Mouse (Mus musculus) neural tube, embryonic 13.5 days (tissue): ENCODE measurements around the gene Naa38. TPM values are rescaled to one million over a fixed set of nuclear protein-coding genes. Genes with fewer than 3 reads are reported as not detected.
A peak's percentile ranks its signal among the peaks of the same experiment; 100 is the strongest.
"Not testable (repeated sequence)": the region's sequence is repeated elsewhere in the genome, so short reads cannot be mapped to it uniquely, and the experiment has no call there.

Experiments used
- ATAC-seq: fragments of 200-750 bp; cut with Nextera tagmentation; 2 replicates; pipeline ENCODE4 v1.8.0; 2017; ENCODE audit warnings: low read depth, mild to moderate bottlenecking, moderate TSS enrichment, moderate library complexity
- H3K27ac ChIP-seq: fragments of 300-500 bp; sonication (generic); replicated peaks from 2 replicates; pipeline ENCODE4 v1.5.1; 2015; ENCODE audit warnings: moderate library complexity, mild to moderate bottlenecking, inconsistent platforms
- H3K27me3 ChIP-seq: fragments of 300-500 bp; sonication (generic); 2 replicates; pipeline ENCODE4 v1.6.1; 2015; ENCODE audit warnings: mild to moderate bottlenecking, inconsistent platforms
- H3K36me3 ChIP-seq: fragments of 300-500 bp; sonication (generic); 2 replicates; pipeline ENCODE4 v1.6.1; 2015; ENCODE audit warnings: mild to moderate bottlenecking, inconsistent platforms
- H3K4me1 ChIP-seq: fragments of 300-500 bp; sonication (generic); replicated peaks from 2 replicates; pipeline ENCODE4 v1.6.1; 2015; ENCODE audit warnings: inconsistent platforms
- H3K4me2 ChIP-seq: fragments of 300-500 bp; sonication (generic); 2 replicates; pipeline ENCODE4 v1.6.1; 2015; ENCODE audit warnings: inconsistent platforms, mild to moderate bottlenecking, moderate library complexity
- H3K4me3 ChIP-seq: fragments of 300-500 bp; sonication (generic); 2 replicates; pipeline ENCODE4 v1.5.1; 2015; ENCODE audit warnings: mild to moderate bottlenecking, inconsistent platforms
- H3K9ac ChIP-seq: fragments of 300-500 bp; sonication (generic); 2 replicates; pipeline ENCODE4 v1.6.1; 2015; ENCODE audit warnings: moderate library complexity, mild to moderate bottlenecking, inconsistent platforms
- H3K9me3 ChIP-seq: fragments of 300-500 bp; sonication (generic); 2 replicates; pipeline ENCODE4 v1.6.1; 2016; ENCODE audit warnings: inconsistent platforms
- WGBS: fragments of 180-500 bp; shearing (Covaris S2); methylation state at CpG from one replicate; pipeline ENCODE4 v1.1.7; 2015; 5-methylcytosine and 5-hydroxymethylcytosine counted together
- polyA plus RNA-seq: library from polyadenylated mRNA; unstranded; fragments of >200 nt; fragmentation: Nextera tagmentation; extraction: Ambion mirVana; gene quantifications from 2 replicates; pipeline ENCODE4 v1.2.1, GENCODE M21; 2015

The Naa38 gene
- 112 and 117 TPM in 2 replicates for polyA plus RNA-seq

- peak; percentile 85 for ATAC-seq
- H3K9me3 ChIP-seq, H3K27me3 ChIP-seq: not testable (repeated sequence)
- Histone ChIP-seq H3K9ac (peak within 1 kb of the TSS; percentile 83), H3K27ac (peak within 1 kb of the TSS; percentile 97), H3K4me3 (peak within 1 kb of the TSS; percentile 54), H3K4me2 (peak within 1 kb of the TSS; percentile 80), H3K4me1 (peaks cover 34% of the 10 kb centered on the region), H3K36me3 (peaks cover 26% of the 10 kb centered on the region)
- WGBS, result under 1% methylated on average over 24 of the region's 24 CpGs
These were observed at the start of gene Naa38, which contains the start of gene Cyb5d1 for GRCm38 (mm10) chr11:69395235-69395633. Gene Naa38, plus strand, starts transcription at chr11:69395487. Gene Cyb5d1, minus strand, starts transcription at chr11:69395631.

GRCm38 (mm10) chr11:69346441-69346840 is 48.8 kb upstream of the Naa38 start:
- WGBS, result 93% methylated on average over 23 of the region's 26 CpGs
- Histone ChIP-seq H3K36me3 (peaks cover 85% of the 10 kb centered on the region), H3K27me3 (no peaks in the 10 kb centered on the region), H3K27ac (no peak overlapping the region), H3K4me3 (no peak overlapping the region), H3K4me2 (no peak overlapping the region), H3K9ac (no peak overlapping the region), H3K9me3 (no peaks in the 10 kb centered on the region), H3K4me1 (peaks cover 8% of the 10 kb centered on the region)
- no peak for ATAC-seq

- Histone ChIP-seq H3K4me2 (no peak overlapping the region), H3K9ac (no peak overlapping the region), H3K4me1 (no peaks in the 10 kb centered on the region), H3K4me3 (no peak overlapping the region), H3K36me3 (peaks cover 100% of the 10 kb centered on the region), H3K27me3 (no peaks in the 10 kb centered on the region), H3K9me3 (no peaks in the 10 kb centered on the region), H3K27ac (no peak overlapping the region)
- ATAC-seq, result no peak
- 87% methylated on average over 5 of the region's 5 CpGs for WGBS
These were observed 38.7 kb upstream of the Naa38 start for GRCm38 (mm10) chr11:69356544-69356943.

GRCm38 (mm10) chr11:69357690-69358089 is 37.6 kb upstream of the Naa38 start:
- Histone ChIP-seq H3K4me1 (no peaks in the 10 kb centered on the region), H3K9ac (no peak overlapping the region), H3K36me3 (peaks cover 100% of the 10 kb centered on the region), H3K9me3 (no peaks in the 10 kb centered on the region), H3K27ac (no peak overlapping the region), H3K27me3 (no peaks in the 10 kb centered on the region), H3K4me2 (no peak overlapping the region), H3K4me3 (no peak overlapping the region)
- 94% methylated on average over 12 of the region's 12 CpGs for WGBS
- no peak for ATAC-seq

- WGBS, result 54% methylated on average over 7 of the region's 7 CpGs
- ATAC-seq, result no peak
- H3K36me3 ChIP-seq, result peaks cover 75% of the 10 kb centered on the region
These were observed 33.3 kb upstream of the Naa38 start for GRCm38 (mm10) chr11:69362021-69362420.

GRCm38 (mm10) chr11:69362479-69362878 is 32.8 kb upstream of the Naa38 start:
- no peak for ATAC-seq
- no peak overlapping the region for H3K4me2 ChIP-seq
- peaks cover 70% of the 10 kb centered on the region for H3K36me3 ChIP-seq
- peaks cover 37% of the 10 kb centered on the region for H3K4me1 ChIP-seq
- 89% methylated on average over 2 of the region's 2 CpGs for WGBS
- H3K27me3 ChIP-seq, result no peaks in the 10 kb centered on the region
- no peak overlapping the region for H3K9ac ChIP-seq
- H3K27ac ChIP-seq, result no peak overlapping the region
- no peak overlapping the region for H3K4me3 ChIP-seq
- H3K9me3 ChIP-seq, result no peaks in the 10 kb centered on the region

More at GRCm38 (mm10) chr11:69362021-69362420, 33.3 kb upstream of the Naa38 start:
- Histone ChIP-seq H3K4me3 (no peak overlapping the region), H3K4me2 (no peak overlapping the region), H3K27ac (peak overlapping the region; percentile 42), H3K9me3 (no peaks in the 10 kb centered on the region), H3K9ac (no peak overlapping the region), H3K27me3 (no peaks in the 10 kb centered on the region), H3K4me1 (peaks cover 32% of the 10 kb centered on the region)

GRCm38 (mm10) chr11:69364376-69364775 is 30.9 kb upstream of the Naa38 start:
- Histone ChIP-seq H3K9me3 (no peaks in the 10 kb centered on the region), H3K4me3 (peak overlapping the region; percentile 93), H3K36me3 (peaks cover 51% of the 10 kb centered on the region), H3K27me3 (no peaks in the 10 kb centered on the region), H3K4me2 (peak overlapping the region; percentile 97), H3K4me1 (peaks cover 44% of the 10 kb centered on the region), H3K27ac (peak overlapping the region; percentile 100), H3K9ac (peak overlapping the region; percentile 79)
- 57% methylated on average over 8 of the region's 8 CpGs for WGBS
- ATAC-seq, result no peak

- H3K9me3 ChIP-seq, result no peaks in the 10 kb centered on the region
- H3K4me1 ChIP-seq, result peaks cover 47% of the 10 kb centered on the region
- H3K27ac ChIP-seq, result peak overlapping the region; percentile 100
These were observed 30.4 kb upstream of the Naa38 start for GRCm38 (mm10) chr11:69364910-69365309.

GRCm38 (mm10) chr11:69365722-69366121 is 29.6 kb upstream of the Naa38 start:
- peak; percentile 0; the same call in 1 of the 2 replicates for ATAC-seq
- Histone ChIP-seq H3K27ac (peak overlapping the region; percentile 100), H3K4me1 (peaks cover 52% of the 10 kb centered on the region), H3K36me3 (peaks cover 38% of the 10 kb centered on the region), H3K9ac (peak overlapping the region; percentile 79), H3K4me2 (peak overlapping the region; percentile 97), H3K9me3 (no peaks in the 10 kb centered on the region), H3K27me3 (no peaks in the 10 kb centered on the region), H3K4me3 (peak overlapping the region; percentile 93)
- 24% methylated on average over 6 of the region's 6 CpGs for WGBS

More at GRCm38 (mm10) chr11:69364910-69365309, 30.4 kb upstream of the Naa38 start:
- peak overlapping the region; percentile 79 for H3K9ac ChIP-seq
- H3K36me3 ChIP-seq, result peaks cover 46% of the 10 kb centered on the region
- H3K4me3 ChIP-seq, result peak overlapping the region; percentile 93
- H3K27me3 ChIP-seq, result no peaks in the 10 kb centered on the region
- ATAC-seq, result peak; percentile 46
- 2% methylated on average over 6 of the region's 6 CpGs for WGBS
- H3K4me2 ChIP-seq, result peak overlapping the region; percentile 97

- under 1% methylated on average over 26 of the region's 26 CpGs for WGBS
- H3K27me3 ChIP-seq, result no peaks in the 10 kb centered on the region
- peaks cover 32% of the 10 kb centered on the region for H3K36me3 ChIP-seq
- H3K27ac ChIP-seq, result peak overlapping the region; percentile 100
- H3K4me1 ChIP-seq, result peaks cover 58% of the 10 kb centered on the region
- peak; percentile 88 for ATAC-seq
- H3K4me3 ChIP-seq, result peak overlapping the region; percentile 93
- no peaks in the 10 kb centered on the region for H3K9me3 ChIP-seq
- peak overlapping the region; percentile 100 for H3K9ac ChIP-seq
- peak overlapping the region; percentile 97 for H3K4me2 ChIP-seq
These were observed 29.0 kb upstream of the Naa38 start for GRCm38 (mm10) chr11:69366157-69366854.

- WGBS, result under 1% methylated on average over 22 of the region's 22 CpGs
- Histone ChIP-seq H3K36me3 (peaks cover 24% of the 10 kb centered on the region), H3K4me3 (peak overlapping the region; percentile 93), H3K9me3 (no peaks in the 10 kb centered on the region), H3K9ac (peak overlapping the region; percentile 100), H3K27ac (peak overlapping the region; percentile 100), H3K4me2 (peak overlapping the region; percentile 97), H3K4me1 (peaks cover 65% of the 10 kb centered on the region), H3K27me3 (no peaks in the 10 kb centered on the region)
- ATAC-seq, result no peak
These were observed 28.3 kb upstream of the Naa38 start for GRCm38 (mm10) chr11:69366855-69367615.
